Mouse (Mus musculus): ENCODE results near the gene Klk13.

DNA sequence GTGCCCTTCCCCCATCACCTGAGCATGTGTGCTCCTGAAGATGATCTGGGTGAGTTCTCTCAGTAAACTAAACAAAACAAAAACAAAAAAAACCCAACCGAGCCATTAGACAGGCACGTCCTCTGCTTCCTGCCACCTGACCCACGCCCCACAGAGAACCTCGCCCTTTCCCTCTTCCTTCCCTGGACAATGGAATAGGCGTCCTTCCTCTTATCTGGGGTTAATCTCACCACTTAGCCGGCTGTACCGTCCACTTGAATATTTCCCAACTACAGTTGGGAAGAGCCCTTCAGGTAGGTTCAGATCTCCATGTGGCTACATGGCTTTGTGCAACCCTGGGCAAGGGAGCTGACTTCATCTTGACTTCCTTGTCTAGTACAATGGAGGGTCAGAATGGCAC, 27.3 kb upstream of the Klk13 start:
- TF ChIP-seq GABPA (IDR thresholded peaks at IDR 0.05; ENCODE audit: insufficient replicate concordance, low read depth, low read length) (no peak), JUN (IDR thresholded peaks at IDR 0.05; ENCODE audit: insufficient read depth, low read depth, low read length) (no peak), CTCF (conservative IDR thresholded peaks at IDR 0.05 in 1 of 2, IDR thresholded peaks at IDR 0.05 in 1 of 2; ENCODE audit: low read depth in 2 of 2, low read length in 2 of 2) (no peak)
